Mouse (Mus musculus) yolk sac, embryonic 10.5 days (tissue): ENCODE data around the gene Slc30a4.

Experiments used
- DNase-seq: peaks from one replicate; pipeline ENCODE4 v3.0.0-alpha.2; 2017; ENCODE audit warnings: low spot score

Gene Slc30a4

GRCm38 (mm10) chr2:122675126-122675525, 27.3 kb downstream of the Slc30a4 start:
- DNase-seq = no peak

- DNase-seq = no peak
Measured at GRCm38 (mm10) chr2:122672841-122673240, 29.6 kb downstream of the Slc30a4 start.

GRCm38 (mm10) chr2:122671714-122672113, 30.7 kb downstream of the Slc30a4 start:
- no peak for DNase-seq

GRCm38 (mm10) chr2:122667856-122668255, 34.6 kb downstream of the Slc30a4 start:
- DNase-seq = no peak

GRCm38 (mm10) chr2:122665973-122666875, 36.2 kb downstream of the Slc30a4 start:
- DNase-seq = no peak

DNA sequence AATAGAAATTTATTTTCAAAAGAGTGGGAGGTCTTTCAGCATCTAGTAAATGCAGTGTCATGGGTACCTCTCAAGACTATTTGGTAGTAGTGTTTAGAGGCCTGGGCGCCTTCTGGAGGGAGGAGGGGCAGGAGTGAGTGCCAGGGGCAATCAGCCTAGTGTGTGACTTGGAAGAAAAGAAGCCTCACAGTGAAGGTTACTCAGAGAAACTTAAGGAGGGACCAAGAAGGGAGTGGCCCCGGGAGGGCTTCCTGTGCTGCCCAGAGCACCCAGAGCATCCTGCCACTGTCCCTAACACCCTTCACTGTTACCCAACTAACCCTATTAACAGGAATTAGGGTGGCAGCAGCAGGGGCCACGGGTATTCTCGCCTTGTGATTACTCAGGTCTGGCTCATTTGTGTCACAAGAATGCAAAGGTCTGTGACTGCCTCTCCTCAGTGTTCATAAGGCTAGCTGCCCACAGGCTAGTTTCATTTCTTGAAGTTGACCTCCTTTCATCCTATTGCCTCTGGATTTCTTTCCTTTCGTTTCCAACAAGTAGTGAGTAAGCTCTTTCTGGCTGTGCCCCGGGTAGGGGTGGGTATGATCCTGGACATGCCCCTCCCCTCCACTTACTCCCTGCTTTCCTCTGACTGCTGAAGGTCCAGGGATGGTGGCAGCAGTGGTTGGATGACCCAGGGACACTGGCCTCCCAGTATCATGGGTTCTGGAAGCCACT, 37.0 kb downstream of the Slc30a4 start:
- no peak for DNase-seq

- DNase-seq = no peak
Measured at GRCm38 (mm10) chr2:122659825-122660224, 42.6 kb downstream of the Slc30a4 start.

GRCm38 (mm10) chr2:122657707-122658524, 44.5 kb downstream of the Slc30a4 start:
- DNase-seq = no peak

- no peak for DNase-seq
Measured at GRCm38 (mm10) chr2:122656767-122657166, 45.7 kb downstream of the Slc30a4 start.

GRCm38 (mm10) chr2:122656052-122656451, 46.4 kb downstream of the Slc30a4 start:
- no peak for DNase-seq

DNA sequence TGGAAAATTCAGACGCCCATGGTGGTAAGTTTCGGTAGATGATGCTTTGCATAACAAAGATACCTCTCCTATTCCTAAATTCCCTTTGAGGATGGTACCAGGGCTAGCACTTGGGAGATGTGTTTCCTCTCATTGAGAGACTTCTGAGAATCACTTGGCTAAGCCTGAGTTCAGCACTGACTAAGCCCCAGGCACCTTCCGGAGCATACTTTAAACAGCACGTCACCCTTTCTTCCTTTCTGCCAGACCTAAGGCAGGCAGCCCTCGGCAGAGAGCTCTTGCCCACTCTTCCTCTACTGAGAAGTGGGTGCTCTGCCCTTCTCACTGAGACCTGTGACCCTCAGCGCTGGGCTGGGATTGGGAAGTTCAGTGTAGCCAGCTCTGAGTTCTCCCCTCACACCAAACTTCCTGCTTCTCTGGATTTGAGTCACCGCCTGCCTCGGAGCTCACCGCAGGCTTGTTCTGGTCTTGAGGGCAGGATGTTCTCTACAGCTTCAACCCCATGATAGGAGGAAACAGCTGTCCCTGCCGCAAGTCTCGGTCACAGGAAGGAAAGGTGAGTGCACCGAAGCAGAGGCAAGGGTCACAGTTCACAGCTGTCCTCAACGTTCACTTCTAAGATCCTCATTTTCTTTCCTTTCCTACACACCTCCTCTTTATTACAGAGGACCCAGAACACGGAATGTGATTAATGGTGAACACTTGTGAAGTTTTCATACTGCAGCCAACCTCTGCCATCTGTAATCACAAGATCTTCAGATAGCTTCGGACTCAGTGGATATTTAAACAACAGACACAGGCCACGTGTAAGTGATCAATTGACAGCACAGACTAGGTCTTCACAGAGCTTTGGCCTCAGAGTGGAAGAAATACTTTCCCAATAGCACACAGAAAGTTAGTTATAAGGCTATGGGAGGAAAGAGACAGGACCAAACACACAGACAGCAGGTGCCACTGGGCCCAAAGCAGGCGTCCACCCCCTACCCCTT, 50.1 kb downstream of the Slc30a4 start:
- DNase-seq = no peak

DNA sequence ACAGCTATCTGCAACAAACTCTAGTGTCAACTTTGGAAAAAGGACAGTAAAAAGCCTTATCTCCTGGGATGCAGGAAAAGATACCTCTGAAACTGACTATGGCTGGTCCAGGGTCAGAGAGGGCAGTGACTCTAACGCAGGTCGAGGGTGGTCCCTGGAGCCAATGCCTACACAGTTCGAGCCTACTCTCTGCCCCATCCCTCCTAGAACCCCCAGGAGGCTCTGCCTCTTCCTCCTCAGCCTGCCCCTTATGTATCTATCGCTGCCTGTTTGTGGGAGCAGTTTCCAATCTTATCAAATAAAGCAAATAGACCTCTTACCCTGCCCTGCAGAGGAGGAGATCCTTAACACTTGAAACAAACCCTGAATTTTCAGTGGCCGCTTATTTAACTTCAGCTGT, 63.8 kb downstream of the Slc30a4 start:
- DNase-seq = no peak

DNA sequence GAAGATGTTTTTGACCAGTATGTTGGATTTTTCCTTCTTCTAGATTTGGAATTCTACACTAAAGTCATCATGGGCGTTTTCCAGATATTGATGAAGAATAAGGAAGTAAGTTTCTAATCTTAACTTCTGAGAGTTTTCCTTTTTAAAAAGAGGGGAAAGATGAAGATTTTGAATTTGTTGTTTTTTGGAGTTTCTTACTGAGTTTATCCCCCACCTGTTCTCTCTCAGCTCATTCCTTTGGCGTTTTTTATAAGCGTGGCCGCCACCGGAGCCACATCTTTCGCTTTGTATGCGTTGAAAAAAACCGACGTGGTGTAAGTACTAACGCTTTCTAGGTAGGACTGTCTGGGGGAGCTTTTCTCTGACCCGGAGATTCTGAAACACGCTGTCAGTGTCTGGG, 64.4 kb downstream of the Slc30a4 start:
- no peak for DNase-seq

- peak; percentile 14 for DNase-seq
Measured at GRCm38 (mm10) chr2:122637526-122637997, 64.9 kb downstream of the Slc30a4 start.

DNA sequence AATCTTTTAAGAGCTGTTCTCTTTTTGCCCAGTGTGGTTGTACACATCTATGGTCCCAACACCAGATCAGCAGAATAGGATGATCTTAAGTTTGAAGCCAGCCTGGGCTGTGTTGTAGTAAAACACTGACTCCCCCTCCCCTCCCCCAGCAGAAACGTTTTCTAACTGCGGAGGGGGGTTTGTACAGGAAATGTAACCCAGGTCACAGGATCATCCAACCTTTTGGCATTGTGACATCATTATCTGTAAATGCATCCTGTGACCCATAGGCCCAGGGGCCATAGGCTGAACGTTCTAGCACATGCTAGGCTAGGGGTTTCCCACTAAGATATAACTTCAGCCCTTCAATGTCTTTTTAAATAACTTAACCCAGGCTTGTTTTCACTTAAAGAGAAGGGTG, 65.8 kb downstream of the Slc30a4 start, which contains the start of gene AA467197:
Gene AA467197, plus strand, starts transcription at position 301 of the 400 bp plus-strand sequence.
- DNase-seq = no peak
